Mouse (Mus musculus) monocyte, adult 5-6 weeks (primary cell): ENCODE measurements around the gene Hdac11. TPM values are rescaled to one million over a fixed set of nuclear protein-coding genes. Genes with fewer than 3 reads are reported as not detected.
"Not testable (repeated sequence)": the region's sequence is repeated elsewhere in the genome, so short reads cannot be mapped to it uniquely, and the experiment has no call there.

ENCODE experiments used
- ATAC-seq: fragments of 153-309, 156-312 bp; replicated peaks from 2 replicates; pipeline ENCODE4 v1.8.0; 2017; ENCODE audit warnings: mild to moderate bottlenecking; ENCODE audit not compliant: low TSS enrichment, insufficient number of reproducible peaks, severe bottlenecking, poor library complexity, low FRiP score
- total RNA-seq: library from RNA; stranded (forward); fragments of 200-1000, 200-491, 200-594 nt; gene quantifications from 3 replicates; pipeline ENCODE4 v1.2.3, GENCODE M21; 2017

Gene Hdac11
- total RNA-seq: 0.43 to 1.6 TPM (median 1.3 TPM) in 3 replicates

DNA sequence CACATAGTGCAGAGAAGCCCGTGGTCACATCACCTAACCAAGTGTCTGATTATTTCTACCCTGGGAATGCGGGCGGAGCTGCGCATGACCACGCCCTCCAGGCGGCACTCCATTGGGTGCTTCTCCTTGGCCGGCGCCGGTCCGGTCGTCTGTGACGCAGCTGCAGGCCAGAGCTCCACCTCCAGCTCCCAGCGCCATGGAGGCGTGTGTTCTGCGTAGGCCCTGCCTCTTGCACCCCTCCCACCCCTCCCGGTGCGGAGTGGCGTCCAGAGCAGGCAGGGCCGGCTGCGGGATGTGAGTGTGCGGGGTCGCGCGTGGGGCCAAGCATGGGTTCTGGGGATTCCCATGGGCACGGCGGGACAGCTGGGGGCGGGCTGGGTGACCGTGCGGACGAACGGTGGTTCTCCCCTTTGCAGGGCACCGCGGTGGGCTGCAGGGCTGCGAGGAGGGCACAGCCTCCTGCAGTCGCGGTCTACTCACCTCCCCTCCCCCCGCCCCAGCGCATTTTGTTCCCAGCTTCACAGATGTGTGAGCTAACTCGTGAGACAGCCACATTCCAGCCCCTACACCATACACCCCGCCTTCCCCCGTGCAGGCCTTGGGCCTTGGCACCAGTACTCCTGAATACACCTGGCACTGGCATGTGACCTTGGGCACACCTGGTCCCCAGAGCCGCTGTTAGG is at the start of gene Hdac11:
Gene Hdac11 (plus strand): TSS at position 112 of the 683 bp plus-strand sequence.
- peak; percentile 71 for ATAC-seq

DNA sequence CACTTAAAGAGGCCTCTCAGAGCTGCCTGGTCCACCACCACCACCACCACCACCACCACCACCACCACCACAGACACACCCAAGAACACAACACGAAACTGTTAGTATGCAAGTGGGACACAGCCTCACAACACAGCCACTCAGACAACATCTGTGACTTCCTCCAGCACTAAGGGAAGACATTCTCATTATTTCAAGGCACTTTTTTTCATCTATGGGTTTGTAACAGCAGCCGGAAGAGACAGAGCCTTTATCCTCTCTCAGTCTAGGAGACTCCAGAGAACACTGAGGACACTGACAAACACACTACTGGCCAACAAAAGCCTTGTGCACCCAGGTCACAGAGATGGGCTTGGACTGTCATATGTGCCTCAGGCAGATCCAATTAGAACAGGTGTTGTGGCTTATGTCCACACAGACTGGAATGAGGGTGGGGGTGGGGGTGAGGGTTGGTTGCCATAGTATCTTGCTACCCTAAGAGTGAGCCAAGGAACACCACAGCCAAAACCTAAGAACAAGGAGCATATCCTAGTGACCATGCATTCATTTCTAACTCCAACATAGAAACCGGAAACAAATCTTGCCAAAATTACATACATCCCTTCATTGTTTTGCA is 48.1 kb upstream of the Hdac11 start:
- ATAC-seq: no peak

DNA sequence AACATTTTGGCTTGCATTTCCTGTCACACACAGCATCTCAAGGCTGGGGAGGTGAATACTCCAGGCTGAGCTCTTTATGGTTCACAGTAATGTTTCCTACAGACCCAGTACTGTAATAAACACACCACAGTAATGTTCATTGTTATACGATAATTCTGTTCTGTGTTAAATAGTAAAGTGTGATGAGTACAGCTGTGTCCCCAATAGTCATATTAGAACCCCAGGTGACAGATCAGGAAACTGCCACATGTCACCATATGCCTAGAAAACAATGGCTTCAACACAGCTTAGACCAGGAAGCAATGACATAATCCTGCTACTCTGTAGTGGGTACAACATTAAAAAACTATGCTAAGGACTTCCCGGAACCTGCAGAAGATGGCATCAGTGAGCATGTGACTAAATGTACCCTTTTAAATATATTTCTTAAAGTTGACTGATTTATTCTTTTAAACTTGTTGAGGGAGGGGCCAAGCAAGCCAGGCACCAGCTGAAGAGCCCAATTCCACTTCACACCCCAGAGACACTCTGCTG is 47.5 kb upstream of the Hdac11 start:
- no peak for ATAC-seq

GRCm38 (mm10) chr6:91109489-91109888 is 47.0 kb upstream of the Hdac11 start:
- ATAC-seq: no peak

DNA sequence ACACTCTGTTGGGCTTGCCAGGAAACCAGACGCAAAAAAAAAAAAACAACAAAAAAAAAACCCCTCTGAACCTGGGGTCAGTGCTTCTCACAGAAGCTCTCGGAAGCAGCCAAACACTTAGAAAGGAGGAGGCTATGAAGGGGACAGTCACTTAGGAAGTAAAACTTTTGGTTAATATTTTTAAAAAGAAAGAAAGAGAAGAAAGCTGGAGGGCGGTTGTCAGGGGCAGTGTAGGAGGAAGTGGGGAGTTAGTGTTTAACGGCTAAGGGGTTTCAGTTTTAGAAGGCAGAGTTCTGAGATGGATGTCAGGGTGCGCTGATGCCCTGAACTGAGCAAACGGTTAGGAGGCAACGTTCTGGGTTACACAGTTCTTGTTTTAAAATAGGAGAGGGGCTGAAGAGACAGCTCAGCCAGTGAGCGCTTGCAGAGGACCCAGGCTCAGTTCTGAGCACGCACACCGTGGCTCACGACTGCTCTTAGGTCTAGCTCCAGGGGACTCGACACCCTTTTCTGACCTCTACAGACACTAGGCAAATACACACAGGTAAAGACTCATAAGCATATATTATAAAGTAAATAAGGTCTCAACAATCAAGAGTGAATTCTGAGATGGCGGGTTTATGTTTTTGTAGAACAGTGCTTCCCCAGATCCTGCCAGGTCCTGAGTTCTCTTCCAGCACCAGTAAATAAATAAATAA is 46.0 kb upstream of the Hdac11 start:
- ATAC-seq: no peak

DNA sequence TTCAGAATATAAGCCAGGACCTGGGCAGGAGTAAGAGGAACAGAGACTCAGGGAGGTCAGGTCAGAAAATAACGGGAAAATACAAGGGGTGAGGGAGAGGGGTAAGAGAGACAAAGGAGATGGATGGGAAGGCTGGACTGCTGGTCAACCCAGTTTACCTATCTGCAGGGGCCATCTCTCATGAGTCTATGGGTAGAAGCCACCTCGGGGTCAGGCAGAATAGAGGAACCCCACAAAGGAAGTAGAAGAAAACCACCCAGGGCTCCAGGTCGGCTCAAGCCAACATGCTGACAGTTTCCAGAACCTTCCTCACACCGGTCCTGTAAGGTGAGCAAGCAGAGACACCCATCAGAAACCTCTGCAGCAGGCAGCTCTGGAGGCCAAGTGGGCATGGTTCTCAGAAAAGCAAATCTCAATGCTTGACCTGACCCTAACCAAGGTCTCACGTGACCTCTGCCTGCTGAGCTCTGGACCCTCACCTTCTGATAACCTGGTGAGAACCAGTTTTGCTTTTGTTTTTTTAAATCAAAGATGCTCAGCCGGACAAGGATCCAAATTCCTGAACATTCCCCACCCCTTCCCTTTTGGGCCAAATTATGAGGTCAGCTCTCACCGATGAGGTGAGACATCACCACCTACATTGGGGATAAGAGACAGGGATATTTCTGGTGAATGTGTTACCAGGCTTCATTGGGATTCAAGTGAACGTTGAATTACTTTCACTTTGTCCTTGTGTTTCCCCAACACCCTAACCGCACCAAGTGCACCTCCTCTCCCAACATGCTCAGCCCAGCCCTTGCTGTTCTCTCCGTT is 45.1 kb upstream of the Hdac11 start:
- 0 out of 2 replicates have a peak, but pooled peaks have one; percentile 13 for ATAC-seq

GRCm38 (mm10) chr6:91111954-91112252 is 44.6 kb upstream of the Hdac11 start:
- ATAC-seq: no peak

GRCm38 (mm10) chr6:91114716-91115115 is 41.7 kb upstream of the Hdac11 start:
- no peak for ATAC-seq

- ATAC-seq: no peak
Measured at GRCm38 (mm10) chr6:91115158-91115557, 41.3 kb upstream of the Hdac11 start.

GRCm38 (mm10) chr6:91115863-91116243 is 40.6 kb upstream of the Hdac11 start:
- ATAC-seq: peak; percentile 59

GRCm38 (mm10) chr6:91116244-91117145 is 40.0 kb upstream of the Hdac11 start, which contains the start of gene Nup210:
Gene Nup210, minus strand, starts transcription at chr6:91116829.
- peak; percentile 67 for ATAC-seq

GRCm38 (mm10) chr6:91117149-91117548 is 39.3 kb upstream of the Hdac11 start:
- ATAC-seq: no peak

- no peak for ATAC-seq
Measured at GRCm38 (mm10) chr6:91118526-91118925, 37.9 kb upstream of the Hdac11 start.

- ATAC-seq: no peak
Measured at GRCm38 (mm10) chr6:91120206-91120605, 36.3 kb upstream of the Hdac11 start.

DNA sequence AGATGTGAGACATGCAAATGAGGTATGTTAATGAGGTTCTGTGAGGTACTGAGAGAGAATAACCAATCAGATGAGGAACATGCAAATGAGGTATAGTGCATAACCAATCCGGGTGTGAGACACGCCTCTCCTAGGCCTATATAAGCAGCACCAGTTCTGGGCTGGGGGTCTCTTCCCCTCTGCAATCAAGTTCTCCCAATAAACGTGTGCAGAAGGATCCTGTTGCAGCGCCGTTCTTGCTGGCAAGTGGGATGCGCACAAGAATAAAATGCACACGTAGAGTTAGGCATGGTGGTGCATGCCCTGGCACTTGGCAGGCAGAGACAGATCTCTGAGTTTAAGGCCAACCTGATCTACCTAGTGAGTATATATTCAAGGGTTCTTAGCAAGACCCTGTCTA is 35.4 kb upstream of the Hdac11 start:
- not testable (repeated sequence) for ATAC-seq

DNA sequence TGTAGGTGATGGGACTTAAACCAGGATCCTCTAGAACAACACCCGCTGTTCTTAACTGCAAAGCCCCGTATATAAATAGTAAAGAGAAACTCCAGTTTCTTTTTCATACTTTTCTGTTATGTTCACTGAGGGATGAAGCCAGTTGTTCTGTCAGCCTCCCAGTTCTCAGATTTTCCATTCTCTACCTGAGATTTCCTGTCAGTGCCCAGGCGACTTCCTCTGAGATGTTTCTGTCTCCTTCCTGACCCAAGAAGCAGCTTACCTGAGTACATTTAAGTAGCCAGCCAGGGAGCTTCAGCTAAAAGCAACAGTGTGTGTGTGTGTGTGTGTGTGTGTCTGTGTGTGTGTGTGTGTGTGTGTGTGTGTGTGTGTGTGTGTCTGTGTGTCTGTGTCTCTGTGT is 33.0 kb upstream of the Hdac11 start:
- ATAC-seq: no peak

- no peak for ATAC-seq
Measured at GRCm38 (mm10) chr6:91124286-91125227, 31.9 kb upstream of the Hdac11 start.
